Mouse (Mus musculus): ENCODE data around the gene Erbin. TPM values are rescaled to one million over a fixed set of nuclear protein-coding genes. Genes with fewer than 3 reads are reported as not detected.

Erbin gene
- total RNA-seq (2021), result 10 to 100 TPM; 71.2 to 73.8 TPM

DNA sequence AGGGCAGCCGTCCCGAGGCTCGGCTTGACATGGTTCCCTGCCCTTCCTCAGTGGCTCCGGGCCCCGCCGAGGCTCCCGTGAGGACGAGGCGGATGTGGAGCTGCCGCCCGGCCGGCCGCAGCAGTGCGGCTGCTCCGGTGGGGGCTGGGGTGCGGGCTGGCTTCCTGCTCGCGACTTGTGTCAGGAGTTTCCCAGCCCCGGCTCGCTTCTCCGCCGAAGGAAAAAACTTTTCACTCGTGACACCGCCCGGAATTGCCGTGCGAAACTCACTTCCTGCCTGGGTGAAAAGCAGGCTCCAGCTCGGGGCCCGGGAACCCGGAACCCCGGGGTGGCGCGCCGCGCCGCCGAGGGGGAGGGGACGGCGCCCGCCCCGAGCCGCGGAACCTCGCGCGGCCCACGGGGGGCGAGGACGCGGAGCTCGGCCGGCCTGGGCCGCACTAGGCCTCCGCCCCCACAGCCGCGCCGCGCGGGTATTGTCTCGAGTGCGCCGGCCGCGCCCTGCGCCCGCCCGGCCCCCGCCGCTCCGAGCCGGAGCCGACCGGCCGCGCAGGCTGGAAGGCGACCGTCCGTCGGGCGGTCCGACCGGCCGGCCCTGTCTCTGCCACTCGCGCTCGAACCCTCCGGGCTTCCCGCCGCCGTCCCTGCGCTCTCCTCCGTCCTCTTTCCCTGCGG, at the start of gene Erbin:
Gene Erbin, minus strand, starts transcription at position 254 of the 672 bp plus-strand sequence.
- intact Hi-C loops (cut with DNase I), result loop anchor here (2.0 to 5.0 kb wide), 5 partner anchors 37 to 167 kb away; no protein-coding TSS in a partner anchor
- peak; percentile 86 to 87 for DNase-seq

DNA sequence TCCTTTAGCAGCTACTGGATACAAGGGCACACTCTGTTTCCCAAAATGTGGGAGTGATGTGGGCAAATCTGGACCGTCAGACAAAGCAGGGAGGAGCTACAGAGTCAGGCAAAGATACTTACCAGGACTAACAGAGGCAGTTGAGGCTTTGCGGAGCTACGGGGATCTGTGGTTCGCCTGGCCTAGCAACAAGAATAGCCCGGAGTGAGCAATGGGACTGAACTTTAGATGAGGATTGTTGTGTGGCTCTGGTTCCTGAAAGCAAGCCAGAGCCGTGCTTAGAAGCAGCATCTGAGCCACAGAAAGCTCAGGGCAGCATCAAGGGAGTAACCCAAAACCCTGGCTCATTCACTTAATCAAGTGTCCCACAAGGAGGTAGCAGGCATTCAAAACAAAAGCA, 49.6 kb upstream of the Erbin start:
- intact Hi-C loops (cut with DNase I), result no loop called here
- DNase-seq, result no peak

GRCm38 (mm10) chr13:103967987-103968386, 47.7 kb upstream of the Erbin start:
- intact Hi-C loops (cut with DNase I), result no loop called here
- no peak for DNase-seq

GRCm38 (mm10) chr13:103966696-103967215, 46.4 kb upstream of the Erbin start:
- DNase-seq, result no peak
- intact Hi-C loops (cut with DNase I), result no loop called here

DNA sequence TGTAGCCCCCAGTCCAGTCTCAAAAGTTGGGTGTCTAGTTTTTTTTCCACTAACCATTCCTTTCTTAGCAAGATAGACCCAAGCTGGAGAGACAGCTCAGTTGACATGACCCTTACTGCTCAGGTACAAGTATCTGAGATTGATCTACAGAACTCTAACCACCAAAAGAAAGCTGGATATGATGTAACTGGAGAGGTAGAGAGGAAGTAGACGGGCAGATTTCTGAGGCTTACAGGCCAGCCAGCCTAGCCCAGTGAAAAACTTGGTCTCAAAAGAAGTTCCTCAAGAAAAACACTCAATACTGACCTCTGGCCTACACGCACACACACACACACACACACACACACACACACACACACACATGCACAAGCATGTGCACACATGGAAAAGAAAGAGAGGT, 44.9 kb upstream of the Erbin start:
- DNase-seq, result no peak
- intact Hi-C loops (cut with DNase I), result no loop called here

GRCm38 (mm10) chr13:103963094-103963493, 42.8 kb upstream of the Erbin start:
- DNase-seq, result no peak
- intact Hi-C loops (cut with DNase I), result no loop called here

GRCm38 (mm10) chr13:103959841-103960240, 39.5 kb upstream of the Erbin start:
- no peak for DNase-seq
- intact Hi-C loops (cut with DNase I), result loop anchor here (5.0 kb wide), 1 partner anchor 38 kb away; the partner anchor contains the start of gene Erbin

- no peak for DNase-seq
- intact Hi-C loops (cut with DNase I), result loop anchor here (5.0 kb wide), 1 partner anchor 36 kb away; the partner anchor contains the start of gene Erbin
These were observed 38.4 kb upstream of the Erbin start for GRCm38 (mm10) chr13:103958607-103959123.

- no peak for DNase-seq
- intact Hi-C loops (cut with DNase I), result loop anchor here (5.0 kb wide), 1 partner anchor 35 kb away; the partner anchor contains the start of gene Erbin
These were observed 37.0 kb upstream of the Erbin start for GRCm38 (mm10) chr13:103957175-103957940.

DNA sequence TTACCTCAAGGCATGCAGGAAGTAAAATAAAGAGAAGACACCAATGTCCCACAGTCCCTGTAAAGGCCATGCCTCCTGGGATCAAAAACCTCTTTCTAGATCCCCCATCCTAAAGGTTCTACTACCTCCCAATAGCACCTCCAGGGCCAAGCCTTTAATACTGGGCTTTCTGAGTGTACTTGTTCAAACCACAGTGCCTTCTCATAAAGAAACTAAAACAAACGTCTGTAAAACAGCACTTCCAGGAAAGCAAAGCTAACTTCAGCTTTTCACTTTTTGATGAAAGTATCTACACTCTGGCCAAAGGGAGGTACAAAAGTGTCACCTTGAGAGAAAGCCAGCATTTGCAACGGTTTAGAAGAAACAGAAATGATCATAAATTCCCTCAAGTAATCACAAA, 35.3 kb upstream of the Erbin start:
- no peak for DNase-seq
- intact Hi-C loops (cut with DNase I), result loop anchor here (5.0 kb wide), 1 partner anchor 33 kb away; the partner anchor contains the start of gene Erbin

DNA sequence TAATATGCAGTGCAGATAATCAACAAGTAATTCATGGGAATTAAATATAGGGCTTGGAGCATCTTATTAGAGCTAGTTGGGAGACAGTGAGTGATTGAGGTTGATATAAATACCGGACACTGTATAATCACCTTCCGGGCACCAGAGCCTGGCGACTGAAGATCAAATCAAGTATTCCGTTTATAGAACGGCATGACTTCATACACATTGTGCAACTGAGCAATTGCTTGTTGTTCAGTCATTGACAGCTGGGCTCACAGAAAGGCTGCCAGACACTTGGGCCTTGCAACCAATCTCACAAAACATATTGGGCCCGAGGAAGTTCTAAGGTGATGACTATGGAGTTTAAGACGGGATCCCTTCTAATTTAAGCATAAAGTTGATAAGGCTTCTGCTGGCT, 31.1 kb upstream of the Erbin start:
- intact Hi-C loops (cut with DNase I), result no loop called here
- DNase-seq, result no peak

DNA sequence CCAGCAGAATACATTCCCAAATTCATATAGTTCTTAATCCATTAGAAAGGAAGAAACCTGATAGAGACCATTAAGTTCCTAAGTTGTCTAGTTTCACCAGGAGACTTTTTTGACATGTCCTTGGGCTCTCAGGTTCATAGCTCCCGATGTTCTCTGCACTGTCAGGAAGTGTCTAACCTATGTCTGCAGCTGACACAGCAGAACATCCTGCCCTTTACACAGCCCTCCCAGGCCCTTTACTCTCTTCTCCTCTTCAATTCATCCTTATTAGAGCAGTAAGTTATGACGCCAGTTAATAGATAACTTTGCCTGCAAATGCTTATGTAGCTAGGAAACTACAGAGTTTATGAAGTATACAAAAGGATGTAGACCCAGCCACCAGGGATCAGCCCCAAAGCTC, 20.5 kb upstream of the Erbin start:
- intact Hi-C loops (cut with DNase I), result no loop called here

GRCm38 (mm10) chr13:103924586-103924985, 4.3 kb upstream of the Erbin start:
- DNase-seq, result no peak
- intact Hi-C loops (cut with DNase I), result loop anchor here (5.0 kb wide), 3 partner anchors 33 to 163 kb away; no protein-coding TSS in a partner anchor

More for the DNA sequence above, 20.5 kb upstream of the Erbin start:
- DNase-seq, result no peak

DNA sequence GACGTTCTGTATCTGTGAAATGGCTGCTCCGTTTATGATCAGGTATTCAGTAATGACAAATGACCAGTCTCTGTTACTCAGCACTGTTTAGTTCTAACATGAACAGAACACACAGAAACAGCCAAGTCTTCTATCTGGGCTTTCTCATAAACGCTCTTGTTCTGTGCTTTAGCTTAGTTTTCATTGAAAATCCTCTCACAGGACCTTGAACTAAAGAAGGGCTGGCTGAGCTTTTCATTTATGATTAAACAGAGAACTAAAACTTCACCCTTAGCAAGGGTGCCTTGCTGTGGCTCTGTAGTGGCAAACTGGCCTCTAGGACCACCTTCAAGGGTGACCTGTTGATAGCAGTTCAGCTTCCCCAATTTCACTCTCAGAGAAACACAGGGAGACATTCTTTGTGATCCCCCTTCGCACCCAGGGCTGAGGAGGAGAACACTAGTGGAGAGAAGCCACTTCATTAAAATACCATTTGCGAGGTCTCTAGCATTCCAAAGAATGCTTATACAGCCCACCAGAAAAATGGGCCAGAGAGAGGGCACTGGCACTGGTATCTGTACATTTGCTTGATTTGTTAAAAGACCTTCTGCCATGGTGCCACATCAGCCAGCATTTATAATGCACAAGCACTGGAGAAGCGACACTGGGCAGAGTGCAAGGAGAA, 3.2 kb upstream of the Erbin start:
- no peak for DNase-seq
- intact Hi-C loops (cut with DNase I), result loop anchor here (5.0 kb wide), 3 partner anchors 34 to 164 kb away; no protein-coding TSS in a partner anchor

- DNase-seq, result no peak
- intact Hi-C loops (cut with DNase I), result loop anchor here (2.0 to 5.0 kb wide), 5 partner anchors 35 to 165 kb away; no protein-coding TSS in a partner anchor
These were observed 1.6 kb upstream of the Erbin start for GRCm38 (mm10) chr13:103921831-103922380.

DNA sequence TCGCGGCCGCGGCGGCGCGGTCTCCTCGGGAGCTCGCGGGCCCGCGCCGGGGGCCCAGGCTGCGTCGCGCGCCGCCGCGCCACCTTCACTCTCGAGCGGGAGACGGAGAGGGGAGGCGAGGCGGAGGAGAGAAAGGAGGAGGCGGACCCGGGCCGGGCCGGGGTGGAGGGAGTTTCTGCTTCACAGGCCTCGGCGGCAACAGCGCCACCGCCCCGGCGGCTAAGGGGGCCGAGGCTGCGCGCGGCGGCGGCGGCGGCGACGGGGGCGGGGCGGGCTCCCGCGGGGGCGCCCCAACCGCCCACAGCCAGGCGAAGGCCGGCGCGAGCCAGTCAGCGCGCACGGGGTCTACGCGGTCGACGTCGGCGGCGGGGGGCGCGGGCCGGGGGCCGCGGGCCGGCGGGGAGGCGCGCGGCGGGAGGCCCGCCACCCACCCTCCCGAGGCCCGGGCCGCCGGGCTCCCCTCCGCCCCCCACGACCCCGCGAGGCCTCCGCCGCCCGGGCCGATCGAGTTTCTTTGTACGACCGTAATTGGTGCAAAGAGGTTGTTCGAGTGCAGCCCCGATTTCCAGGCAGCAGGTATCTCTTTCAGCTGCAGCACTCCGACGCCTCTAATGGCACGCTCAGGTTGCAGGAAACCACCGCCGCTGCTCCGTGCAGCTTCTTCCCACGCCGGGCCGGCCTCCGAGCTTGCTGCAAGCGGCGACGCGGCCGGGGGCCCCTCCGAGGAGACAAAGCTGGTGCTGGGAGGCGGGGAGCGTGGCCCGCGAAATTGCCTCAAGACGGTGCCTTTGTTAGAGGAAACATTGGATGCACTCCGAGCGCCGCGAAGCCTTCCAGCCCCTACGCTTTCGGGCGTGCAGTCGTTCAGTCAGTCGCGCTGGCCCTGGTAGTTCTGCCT, 868 bp upstream of the Erbin start:
- intact Hi-C loops (cut with DNase I), result loop anchor here (2.0 to 5.0 kb wide), 5 partner anchors 36 to 166 kb away; no protein-coding TSS in a partner anchor

GRCm38 (mm10) chr13:103919956-103920260, 406 bp downstream of the Erbin start:
- no peak for DNase-seq
- intact Hi-C loops (cut with DNase I), result loop anchor here (2.0 to 5.0 kb wide), 6 partner anchors 37 to 167 kb away; no protein-coding TSS in a partner anchor

More for the DNA sequence above, 868 bp upstream of the Erbin start:
- DNase-seq, result peak; percentile 88 to 91

DNA sequence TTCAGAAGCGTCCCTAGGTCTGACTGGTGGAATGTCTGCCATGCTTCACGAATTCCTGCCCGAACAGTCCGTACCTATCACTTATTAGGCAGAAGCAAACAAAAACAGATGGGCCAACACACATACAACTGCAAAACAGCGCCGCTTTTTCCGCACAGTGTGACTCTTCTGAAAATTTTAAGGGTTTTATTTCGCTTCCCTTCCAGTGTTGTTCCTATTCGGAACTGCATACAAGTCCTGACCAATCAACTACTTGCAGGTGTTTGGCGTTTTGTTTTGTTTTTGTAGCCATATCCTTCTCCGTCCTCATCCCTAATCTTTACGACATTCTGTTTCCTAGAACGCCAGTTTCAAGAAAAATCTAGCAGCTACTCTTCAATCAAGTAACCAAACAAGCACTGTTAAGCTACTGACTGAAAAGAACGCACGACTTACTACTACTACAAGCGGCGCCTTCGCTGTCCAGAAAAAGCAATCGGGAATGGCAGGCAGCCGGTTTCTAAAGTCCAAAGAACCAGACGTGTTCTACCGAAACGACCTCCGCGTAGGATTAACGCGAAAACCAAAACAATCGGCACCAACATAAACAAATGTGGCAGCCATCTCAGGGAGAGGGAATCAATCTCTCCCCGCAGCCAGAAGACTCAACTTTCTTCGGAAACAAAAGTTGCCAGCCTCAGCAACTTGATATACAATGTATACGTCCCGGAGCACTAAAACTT, 919 bp downstream of the Erbin start:
- peak; percentile 62 to 65 for DNase-seq
- intact Hi-C loops (cut with DNase I), result loop anchor here (5.0 kb wide), 1 partner anchor 47 kb away; no protein-coding TSS in a partner anchor
